Mouse (Mus musculus): ENCODE results near the gene Camkk1. TPM values are rescaled to one million over a fixed set of nuclear protein-coding genes. Genes with fewer than 3 reads are reported as not detected.

The Camkk1 gene
- total RNA-seq (2014; fragmentation: Nextera tagmentation) (0.12 and 0.28 TPM in 2 replicates), total RNA-seq (2017) (0.53 TPM in 1 of 2 replicates, not detected in the other)

DNA sequence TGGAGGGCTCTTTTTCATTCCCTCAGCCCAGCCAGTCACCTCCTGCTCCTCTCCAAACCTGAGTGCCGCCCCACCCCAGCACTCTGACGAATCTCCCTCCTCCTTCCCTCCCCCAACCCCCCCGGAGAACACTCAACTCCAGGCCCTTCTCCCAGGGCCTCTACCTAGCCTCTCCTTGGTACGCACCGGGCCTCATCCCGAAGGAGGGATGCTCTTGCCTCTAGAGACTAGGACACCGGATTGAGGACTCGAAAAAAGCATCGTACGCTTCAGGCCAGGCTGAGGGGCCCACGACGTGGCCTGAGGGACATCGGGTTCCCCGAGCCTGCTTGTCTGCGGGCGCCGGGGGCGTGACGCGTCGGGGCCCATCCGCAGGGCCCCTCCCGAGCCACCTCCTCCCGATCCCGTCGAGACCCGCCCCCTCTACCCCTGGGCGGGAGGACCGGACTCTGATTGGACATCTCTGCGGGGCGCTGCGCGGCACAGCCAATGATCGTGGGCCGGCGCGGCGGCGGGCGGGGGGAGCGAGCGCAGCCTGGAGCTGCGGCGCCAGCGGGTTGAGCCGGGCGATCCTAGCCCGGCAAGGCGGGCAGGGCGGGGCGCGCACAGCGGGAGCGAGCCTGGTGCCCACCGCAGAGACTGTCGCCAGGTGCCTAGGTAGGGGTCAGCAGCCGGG, at the start of gene Camkk1:
TSS of gene Camkk1 (plus strand) at position 538 of the 676 bp plus-strand sequence.
- ATAC-seq (replicated peaks; ENCODE audit: low FRiP score, low TSS enrichment, poor library complexity, severe bottlenecking), result peak; percentile 97

DNA sequence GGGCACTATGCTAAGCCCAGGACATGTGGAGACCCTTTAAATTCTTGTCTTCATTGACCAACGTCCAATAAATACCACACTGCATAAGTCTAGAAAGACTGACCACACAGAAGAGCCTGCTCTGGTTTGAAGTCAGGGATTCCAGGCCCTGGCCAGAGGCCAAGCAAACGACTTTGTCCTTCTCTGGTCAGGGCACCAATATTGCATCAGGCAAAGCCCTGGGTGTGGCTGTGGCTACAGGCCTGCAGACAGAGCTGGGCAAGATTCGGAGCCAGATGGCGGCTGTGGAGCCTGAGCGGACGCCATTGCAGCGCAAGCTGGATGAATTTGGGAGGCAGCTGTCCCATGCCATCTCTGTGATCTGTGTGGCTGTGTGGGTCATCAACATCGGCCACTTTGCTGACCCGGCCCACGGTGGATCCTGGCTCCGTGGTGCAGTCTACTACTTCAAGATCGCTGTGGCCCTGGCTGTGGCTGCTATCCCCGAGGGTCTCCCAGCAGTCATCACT, 43.8 kb upstream of the Camkk1 start:
- no peak for ATAC-seq (replicated peaks; ENCODE audit: low FRiP score, low TSS enrichment, poor library complexity, severe bottlenecking)

DNA sequence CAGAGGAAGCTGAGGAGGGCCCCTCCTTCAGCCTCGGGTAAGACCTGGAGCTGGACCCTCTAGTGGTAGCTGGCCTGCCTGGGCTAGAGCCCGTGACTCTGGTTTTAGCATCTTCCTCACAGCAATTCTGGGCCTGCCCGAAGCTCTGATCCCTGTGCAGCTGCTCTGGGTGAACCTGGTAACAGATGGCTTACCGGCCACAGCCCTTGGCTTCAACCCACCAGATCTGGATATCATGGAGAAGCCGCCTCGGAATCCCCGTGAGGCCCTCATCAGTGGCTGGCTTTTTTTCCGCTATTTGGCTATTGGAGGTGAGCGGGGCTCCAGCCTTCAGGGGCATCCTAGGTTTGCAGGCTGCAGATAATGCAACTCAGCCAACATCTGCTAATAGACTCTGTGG, 36.3 kb upstream of the Camkk1 start:
- ATAC-seq (replicated peaks; ENCODE audit: low FRiP score, low TSS enrichment, poor library complexity, severe bottlenecking), result no peak

DNA sequence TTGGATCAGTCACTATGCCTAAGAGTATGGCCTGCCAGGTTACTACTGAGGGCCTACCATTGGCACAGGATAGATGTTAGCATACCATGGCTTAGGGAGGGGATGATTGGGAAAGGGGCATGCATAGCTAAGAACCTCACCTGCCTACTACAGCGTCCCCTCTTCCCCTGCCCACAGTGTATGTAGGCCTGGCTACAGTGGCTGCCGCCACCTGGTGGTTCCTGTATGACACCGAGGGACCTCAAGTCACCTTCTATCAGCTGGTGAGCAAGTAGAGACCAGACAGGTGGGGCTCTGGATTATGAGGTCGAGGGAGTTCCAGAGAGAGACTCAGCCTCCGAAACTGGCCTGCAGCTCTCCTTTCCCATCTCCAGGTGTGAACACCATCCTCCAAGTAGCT, 35.5 kb upstream of the Camkk1 start:
- ATAC-seq (replicated peaks; ENCODE audit: low FRiP score, low TSS enrichment, poor library complexity, severe bottlenecking), result no peak

DNA sequence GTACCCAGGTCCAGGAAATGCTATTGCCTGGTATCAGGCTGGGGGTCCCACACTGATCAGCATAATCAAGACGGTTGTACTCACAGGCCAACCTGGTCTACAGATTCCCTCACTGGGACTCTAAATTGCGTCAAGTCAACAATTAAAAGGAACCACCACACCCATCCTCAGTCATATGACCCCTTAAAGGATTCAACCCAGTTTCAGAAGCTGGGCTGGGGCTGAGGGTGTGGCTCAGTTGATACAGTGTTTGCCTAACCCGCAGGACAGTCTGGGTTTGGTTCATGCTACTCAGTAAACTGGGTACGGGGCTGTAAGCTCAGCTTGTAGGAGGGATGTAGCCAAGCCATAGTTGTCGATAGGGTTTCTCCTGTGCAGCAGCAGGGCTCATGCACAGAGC, 32.1 kb upstream of the Camkk1 start:
- no peak for ATAC-seq (replicated peaks; ENCODE audit: low FRiP score, low TSS enrichment, poor library complexity, severe bottlenecking)

DNA sequence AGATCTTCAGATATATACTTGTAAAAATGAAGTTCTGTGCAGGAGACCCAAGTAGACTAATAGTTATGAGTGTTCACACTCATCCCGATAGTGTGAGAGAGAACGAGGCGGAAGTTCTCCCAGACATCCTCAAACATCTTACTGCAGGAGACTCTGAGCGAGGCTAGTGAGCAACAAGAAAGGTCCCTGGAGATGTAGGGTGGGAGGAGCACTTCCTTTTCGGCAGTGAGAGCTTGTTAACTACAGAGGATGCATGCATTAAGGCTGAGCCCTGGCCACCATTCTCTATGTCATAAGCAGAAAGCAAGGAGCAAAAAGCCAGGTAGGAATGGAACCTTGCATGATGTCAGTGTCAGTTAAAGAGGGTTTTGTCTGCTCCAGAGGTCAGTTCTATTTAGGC, 31.6 kb upstream of the Camkk1 start:
- ATAC-seq (replicated peaks; ENCODE audit: low FRiP score, low TSS enrichment, poor library complexity, severe bottlenecking), result no peak

DNA sequence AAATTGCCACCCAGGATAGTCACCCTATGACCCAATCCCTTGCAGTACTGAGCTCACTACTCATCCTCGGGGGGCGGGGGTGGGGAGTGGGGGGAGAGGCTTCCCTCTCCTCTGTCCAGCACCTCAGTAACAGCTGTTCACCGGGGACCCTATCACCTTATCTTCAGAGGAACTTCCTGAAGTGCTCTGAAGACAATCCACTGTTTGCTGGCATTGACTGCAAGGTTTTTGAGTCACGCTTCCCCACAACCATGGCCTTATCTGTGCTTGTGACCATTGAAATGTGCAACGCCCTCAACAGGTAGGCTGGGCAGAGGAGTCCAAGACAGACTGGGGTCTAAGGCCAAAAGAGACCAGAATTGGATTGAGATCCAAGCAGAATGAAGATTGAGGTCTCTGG, 31.0 kb upstream of the Camkk1 start:
- no peak for ATAC-seq (replicated peaks; ENCODE audit: low FRiP score, low TSS enrichment, poor library complexity, severe bottlenecking)

DNA sequence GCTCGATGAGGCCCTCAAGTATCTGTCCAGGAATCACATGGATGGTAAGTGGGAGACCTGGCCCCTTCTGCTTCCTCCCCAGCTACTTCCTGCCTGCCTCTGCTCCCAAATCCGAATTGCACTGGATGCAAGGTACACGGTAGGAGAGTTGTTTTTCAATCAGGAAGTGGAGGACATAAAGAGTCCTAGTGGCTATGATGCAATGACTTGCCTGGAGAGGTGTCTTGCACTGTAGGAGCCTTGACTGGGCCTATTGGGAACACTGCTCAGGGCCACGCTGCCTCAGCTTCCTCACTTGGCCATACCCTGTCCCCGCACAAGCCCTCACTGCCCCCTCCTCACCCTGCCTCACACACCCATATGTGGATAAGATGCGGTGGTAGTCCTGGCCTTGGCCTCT, 29.8 kb upstream of the Camkk1 start:
- no peak for ATAC-seq (replicated peaks; ENCODE audit: low FRiP score, low TSS enrichment, poor library complexity, severe bottlenecking)

DNA sequence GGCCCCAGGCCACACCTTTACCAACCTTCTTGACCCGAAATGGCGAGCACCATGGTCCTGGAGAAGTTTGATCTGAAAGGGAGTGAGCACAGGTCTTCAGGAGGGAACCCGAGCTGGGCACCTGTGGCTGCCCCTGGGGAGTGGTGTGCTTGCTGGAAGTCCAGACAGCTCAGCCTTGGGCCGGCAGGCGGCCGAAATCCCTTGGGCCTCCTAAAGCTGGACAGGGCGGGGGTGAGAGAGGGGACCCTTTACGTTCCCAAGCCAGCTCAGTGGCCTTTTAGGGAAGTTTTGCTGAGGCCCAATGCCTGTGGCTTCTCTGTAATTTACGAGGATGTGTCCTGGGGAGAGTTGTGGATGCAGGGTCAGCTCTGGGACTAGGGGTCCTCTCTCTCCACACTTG, 28.1 kb upstream of the Camkk1 start:
- ATAC-seq (replicated peaks; ENCODE audit: low FRiP score, low TSS enrichment, poor library complexity, severe bottlenecking), result no peak

DNA sequence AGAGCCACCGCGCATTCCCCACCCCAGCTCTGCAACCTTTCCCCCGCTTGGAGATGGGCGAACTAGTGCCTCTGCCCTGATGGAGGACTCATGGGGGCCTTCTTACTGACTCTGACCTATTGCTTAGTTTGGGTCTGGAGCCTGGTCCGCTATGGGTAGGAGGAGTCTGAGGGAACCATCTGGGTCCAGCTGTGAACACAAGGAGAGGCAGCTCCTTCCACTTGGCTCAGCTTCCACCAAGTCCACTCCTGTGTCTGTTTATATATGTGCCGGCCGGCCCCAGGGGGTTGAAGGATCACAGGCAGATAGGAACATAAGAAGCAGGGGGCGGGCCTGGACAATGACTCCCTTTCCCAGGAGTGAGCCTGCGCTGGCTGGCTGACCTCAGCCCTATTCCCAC, 26.8 kb upstream of the Camkk1 start:
- ATAC-seq (replicated peaks; ENCODE audit: low FRiP score, low TSS enrichment, poor library complexity, severe bottlenecking), result no peak

DNA sequence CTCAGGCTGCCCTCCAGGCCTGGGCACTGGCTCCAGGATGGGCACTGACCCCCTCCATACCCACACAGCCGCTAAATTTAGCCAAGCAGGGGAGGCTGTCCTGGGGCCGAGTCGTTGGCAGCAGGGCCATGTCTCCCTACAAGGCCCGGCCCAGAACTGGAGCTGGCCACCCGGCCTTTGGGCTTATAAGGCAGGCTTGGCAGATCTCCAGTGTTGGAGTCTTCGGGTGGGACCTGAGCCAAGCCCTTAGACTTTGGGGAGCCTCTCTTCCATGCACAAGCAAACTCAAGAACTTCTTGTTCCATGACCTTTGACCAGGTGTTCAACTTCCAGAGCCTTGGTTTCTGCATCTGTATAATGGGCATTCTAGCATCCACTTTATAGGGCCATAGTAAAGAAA, 22.5 kb upstream of the Camkk1 start:
- no peak for ATAC-seq (replicated peaks; ENCODE audit: low FRiP score, low TSS enrichment, poor library complexity, severe bottlenecking)

DNA sequence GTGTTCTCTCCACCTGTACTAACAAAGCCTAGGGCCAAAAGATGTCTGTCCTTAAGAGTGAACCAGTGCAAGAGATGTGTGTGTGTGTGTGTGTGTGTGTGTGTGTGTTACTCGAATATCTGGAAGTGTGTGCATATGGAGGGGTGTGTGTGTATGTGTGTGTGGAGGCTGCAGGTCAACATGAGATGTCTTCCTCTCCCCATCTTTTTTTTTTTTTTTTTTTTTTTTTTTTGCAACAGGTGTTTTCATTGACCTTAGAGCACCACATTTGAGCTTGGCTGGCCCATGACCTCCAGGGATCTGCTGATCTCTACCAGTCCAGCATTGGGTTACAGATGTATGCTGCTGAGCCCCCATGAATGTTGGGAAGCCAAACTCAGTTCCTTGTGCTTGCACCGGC, 22.0 kb upstream of the Camkk1 start:
- no peak for ATAC-seq (replicated peaks; ENCODE audit: low FRiP score, low TSS enrichment, poor library complexity, severe bottlenecking)

DNA sequence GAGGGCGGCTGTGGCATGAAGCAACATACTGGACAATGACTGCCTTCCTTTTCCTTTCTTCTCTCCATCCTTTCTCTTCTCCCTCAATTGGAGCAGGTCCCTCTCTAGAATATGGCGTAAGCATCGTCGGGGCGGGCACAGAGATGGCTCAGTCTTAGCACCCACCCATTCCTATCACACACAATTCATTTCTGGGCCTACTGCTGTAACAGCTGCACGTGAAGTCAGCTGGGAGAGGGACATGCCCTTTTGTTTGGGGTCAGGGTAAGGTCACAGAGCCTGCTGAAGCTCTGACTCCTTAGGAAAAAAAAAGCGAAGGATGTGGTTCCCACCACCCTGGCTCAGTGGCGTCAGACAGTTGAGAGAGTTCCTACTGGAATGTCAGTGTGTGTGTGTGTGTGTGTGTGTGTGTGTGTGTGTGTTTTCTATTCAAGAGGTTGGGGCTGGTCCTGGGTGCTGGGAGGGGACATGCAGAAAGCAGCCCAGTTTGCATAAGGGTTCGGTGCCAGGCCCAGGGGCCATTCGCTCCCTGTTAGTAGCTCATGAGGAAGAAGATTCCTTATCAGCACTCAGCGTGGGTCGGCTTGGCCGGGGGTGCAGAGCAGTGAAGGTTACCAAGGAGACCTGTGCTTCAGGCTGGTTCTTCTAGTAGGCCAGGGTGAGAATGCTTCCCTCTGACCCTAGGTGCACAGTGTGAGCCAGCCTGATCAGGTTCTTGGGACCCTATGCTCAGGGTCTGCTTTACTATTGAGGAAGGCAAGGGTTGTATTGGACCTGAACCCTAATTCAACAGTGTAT, 21.1 kb upstream of the Camkk1 start:
- no peak for ATAC-seq (replicated peaks; ENCODE audit: low FRiP score, low TSS enrichment, poor library complexity, severe bottlenecking)

DNA sequence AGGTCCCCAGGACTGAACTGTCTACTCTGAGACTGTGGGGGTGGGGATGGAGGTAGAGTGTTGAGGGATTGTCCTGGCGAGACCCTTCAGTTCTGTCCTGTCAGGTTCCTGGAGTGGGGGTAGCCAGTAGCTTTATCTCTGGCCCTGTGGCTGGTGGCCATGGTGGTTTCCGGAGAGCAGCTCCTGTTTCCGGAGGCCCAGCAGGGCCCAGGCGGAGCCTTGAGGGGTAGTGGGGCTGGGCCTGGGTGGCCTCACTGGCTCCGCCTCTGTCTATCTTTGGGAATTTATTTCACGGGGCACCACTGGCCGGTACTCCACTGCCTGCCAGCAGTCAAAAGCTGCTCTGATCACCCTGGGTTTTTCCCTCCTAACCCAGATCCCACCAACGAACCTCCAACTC, 20.0 kb upstream of the Camkk1 start, which contains the start of gene P2rx1:
TSS of gene P2rx1 (plus strand) at position 333 of the 400 bp plus-strand sequence.
- ATAC-seq (replicated peaks; ENCODE audit: low FRiP score, low TSS enrichment, poor library complexity, severe bottlenecking), result peak; percentile 74

DNA sequence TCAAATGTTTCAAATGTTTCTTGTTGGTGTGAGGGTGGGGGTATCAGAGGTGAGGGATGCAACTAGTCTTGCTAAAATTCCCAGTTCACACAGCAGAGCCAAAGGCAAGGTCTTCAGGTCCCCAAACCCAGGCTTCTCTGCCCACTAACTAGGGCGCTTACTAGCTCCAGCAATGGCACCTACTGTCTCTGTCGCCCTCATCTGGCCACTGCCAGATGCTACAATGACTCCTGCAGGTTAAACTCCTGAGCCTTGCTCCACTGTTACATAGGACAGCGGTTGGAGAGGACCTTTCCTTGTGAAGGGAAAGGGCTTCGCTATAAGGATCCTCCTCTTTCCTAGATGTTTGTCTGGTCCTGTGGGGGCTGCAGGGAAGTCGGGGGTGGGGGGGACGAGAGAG, 17.8 kb upstream of the Camkk1 start:
- ATAC-seq (replicated peaks; ENCODE audit: low FRiP score, low TSS enrichment, poor library complexity, severe bottlenecking), result peak; percentile 63

DNA sequence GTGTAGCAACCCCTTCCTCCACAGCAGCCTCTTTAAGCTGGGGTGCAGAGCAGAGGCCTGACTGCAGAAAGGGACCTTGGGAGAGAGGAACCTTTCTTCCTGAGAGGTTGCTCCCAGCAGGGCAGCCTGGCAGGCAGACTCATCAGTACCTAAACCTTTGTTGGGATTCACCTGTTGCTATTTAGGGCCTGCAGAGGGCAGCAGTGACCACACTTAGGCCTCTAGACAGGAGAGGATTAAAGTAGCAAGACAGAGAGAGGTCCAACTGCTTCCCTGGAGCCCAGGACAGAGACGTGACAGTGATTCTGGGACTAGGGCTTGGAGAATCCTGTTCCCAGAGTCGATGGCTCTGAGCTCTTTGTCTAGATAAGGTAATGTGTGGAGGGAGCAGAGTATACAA, 12.4 kb upstream of the Camkk1 start:
- ATAC-seq (replicated peaks; ENCODE audit: low FRiP score, low TSS enrichment, poor library complexity, severe bottlenecking), result peak; percentile 77

DNA sequence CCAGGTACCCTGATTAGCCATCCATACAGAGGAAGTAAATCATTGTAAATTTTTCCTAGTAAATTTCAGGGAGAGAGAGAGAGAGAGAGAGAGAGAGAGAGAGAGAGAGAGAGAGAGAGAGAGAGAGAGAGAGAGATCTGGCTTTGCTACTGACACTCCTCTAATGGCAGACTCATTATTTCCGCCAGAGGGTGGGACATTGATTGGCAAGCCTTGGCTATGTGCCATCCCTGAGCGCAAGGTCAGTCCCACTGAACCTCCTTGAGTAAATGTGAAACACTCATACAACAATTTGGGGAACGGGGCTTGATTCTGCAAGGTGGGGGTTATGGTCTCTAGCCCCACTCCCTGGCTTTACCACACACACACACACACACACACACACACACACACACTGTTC, 11.7 kb upstream of the Camkk1 start:
- ATAC-seq (replicated peaks; ENCODE audit: low FRiP score, low TSS enrichment, poor library complexity, severe bottlenecking), result no peak

DNA sequence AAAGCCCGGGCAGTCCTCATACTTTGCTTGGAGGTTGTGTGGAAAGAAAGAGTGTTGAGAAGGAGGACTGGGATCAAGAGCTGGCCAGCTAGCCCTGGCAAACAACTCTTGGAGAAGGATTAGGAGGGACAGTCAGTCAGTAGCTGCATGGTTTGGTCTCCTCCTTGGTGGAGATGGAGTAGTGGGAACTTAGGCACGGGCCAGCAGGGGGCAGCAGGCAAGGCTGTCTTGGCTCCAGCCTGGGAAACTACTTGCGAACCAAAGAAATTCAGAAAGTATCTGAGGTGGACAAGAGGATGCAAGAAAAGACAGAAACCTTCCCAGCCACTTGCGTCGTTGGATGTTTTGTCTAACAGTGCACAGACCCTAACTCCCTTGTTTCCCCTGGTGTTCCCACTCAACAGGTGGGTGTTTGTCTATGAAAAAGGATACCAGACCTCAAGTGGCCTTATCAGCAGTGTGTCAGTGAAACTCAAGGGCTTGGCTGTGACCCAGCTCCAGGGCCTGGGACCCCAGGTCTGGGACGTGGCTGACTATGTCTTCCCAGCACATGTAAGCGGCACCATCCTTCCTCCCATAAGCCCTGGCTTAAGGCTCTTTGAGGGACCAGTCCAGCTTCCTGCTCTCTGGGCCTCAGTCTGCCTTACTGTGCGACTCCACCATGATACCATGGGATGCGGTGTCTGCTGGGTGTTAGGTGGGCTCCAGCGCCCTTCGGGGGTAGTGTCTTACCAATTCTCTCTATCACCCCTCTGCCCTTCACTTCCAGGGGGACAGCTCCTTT, 10.9 kb upstream of the Camkk1 start:
- ATAC-seq (replicated peaks; ENCODE audit: low FRiP score, low TSS enrichment, poor library complexity, severe bottlenecking), result peak; percentile 61

DNA sequence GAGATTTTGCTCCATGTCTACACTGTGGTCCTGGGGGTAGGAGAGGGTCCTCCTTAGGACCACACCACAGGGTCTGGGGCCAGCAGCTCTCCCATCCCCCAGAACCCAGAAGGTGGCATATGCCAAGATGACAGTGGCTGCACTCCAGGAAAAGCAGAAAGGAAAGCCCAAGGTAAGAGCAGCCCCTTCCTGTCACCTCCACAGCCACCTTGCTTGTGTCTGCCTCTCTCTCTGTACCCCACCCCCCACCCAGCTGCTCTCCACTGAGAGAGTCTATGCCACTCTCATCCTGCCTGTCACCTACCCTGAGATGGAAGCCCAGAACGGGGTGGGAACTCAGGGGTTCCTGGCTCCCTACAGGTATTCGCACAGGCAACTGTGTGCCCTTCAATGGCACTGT, 10.0 kb upstream of the Camkk1 start:
- no peak for ATAC-seq (replicated peaks; ENCODE audit: low FRiP score, low TSS enrichment, poor library complexity, severe bottlenecking)
